Mouse (Mus musculus): ENCODE measurements around the gene Enpp5.

DNA sequence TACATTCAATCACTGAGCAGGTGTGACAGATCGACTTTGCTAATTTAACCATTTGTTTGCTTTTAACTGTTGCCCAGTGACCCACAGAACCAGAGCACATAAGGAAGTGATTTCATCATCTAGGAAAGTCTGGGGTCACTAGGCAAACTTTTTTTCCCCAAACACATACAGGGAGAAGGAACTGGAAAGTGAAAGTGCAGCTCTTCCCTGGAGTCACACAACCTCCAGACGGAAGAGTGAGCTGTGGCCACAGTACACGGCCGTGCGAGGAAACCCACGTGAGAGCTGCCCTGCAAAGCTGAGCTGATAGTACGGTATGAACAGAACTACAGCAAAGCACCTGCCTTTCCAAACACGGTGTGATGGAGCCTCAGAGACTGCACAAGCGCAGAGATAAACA is 22.3 kb downstream of the Enpp5 start:
- TF ChIP-seq POLR2A (IDR thresholded peaks at IDR 0.05; ENCODE audit: control insufficient read depth in 1 of 2, insufficient read depth in 1 of 2, low read depth in 1 of 2, low read length in 2 of 2, poor library complexity in 1 of 2) (no peak), CTCF (IDR thresholded peaks at IDR 0.05 in 2 of 3, conservative IDR thresholded peaks at IDR 0.05 in 1 of 3; ENCODE audit: control insufficient read depth in 1 of 3, insufficient read depth in 1 of 3, low read depth in 2 of 3, low read length in 3 of 3, poor library complexity in 1 of 3, severe bottlenecking in 1 of 3) (no peak), EP300 (IDR thresholded peaks at IDR 0.05; ENCODE audit: low read depth in 1 of 2, low read length in 2 of 2) (no peak), UBTF (IDR thresholded peaks at IDR 0.05; ENCODE audit: borderline replicate concordance, insufficient read depth, low read depth, low read length) (no peak), ZNF384 (IDR thresholded peaks at IDR 0.05; ENCODE audit: low read depth, low read length) (no peak), HCFC1 (IDR thresholded peaks at IDR 0.05; ENCODE audit: low read depth, low read length) (no peak), TAL1 (IDR thresholded peaks at IDR 0.05; ENCODE audit: low read length) (no peak)

Data from MEL (cell line).